Mouse (Mus musculus): ENCODE data around the gene Btbd35f9. TPM values are rescaled to one million over a fixed set of nuclear protein-coding genes. Genes with fewer than 3 reads are reported as not detected.
"Not testable (repeated sequence)": the region's sequence is repeated elsewhere in the genome, so short reads cannot be mapped to it uniquely, and the experiment has no call there.

Btbd35f9 gene
- not detected for total RNA-seq (2021)
- long read RNA-seq, experiment 1, result 0 reads
- long read RNA-seq, experiment 2, result 0 reads

DNA sequence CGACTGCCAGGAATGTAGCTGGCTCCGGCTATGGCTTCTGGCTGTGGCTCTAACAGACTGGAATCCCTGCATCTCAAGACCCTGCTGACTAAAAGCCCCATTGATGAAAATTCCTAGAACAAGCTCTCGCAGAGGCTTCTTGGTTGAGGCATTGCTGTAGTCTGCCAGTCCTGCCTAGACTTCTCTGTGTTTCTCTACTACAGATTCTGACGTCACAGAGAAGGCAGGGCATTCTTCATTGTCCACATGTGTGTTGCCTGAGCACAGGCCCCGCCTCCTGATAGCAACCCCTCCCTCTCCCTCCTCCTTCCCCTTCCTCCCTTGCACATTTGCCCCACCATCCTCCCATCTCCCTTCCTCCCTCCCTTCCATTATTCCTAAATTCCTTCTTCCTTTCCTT is at the start of gene Btbd35f9:
Gene Btbd35f9 (minus strand): TSS at position 101 of the 400 bp plus-strand sequence.
- DNase-seq (ENCODE audit: low spot score), result not testable (repeated sequence)

Other genes with a start within 250 kb of the Btbd35f9 start
- gene Btbd35f6, start 205.0 kb downstream of the Btbd35f9 start, total RNA-seq (2021), result not detected
- not detected for gene Gm21870, start 174.7 kb downstream of the Btbd35f9 start, total RNA-seq (2021)
- gene Spin2g, start 77.2 kb upstream of the Btbd35f9 start, total RNA-seq (2021), result not detected

Measured in gastrocnemius, adult 18-20 months (tissue).